Mouse (Mus musculus) left cerebral cortex, postnatal 4 days (tissue): ENCODE measurements around the gene Shisa7. TPM values are rescaled to one million over a fixed set of nuclear protein-coding genes. Genes with fewer than 3 reads are reported as not detected.
"Not testable (repeated sequence)": the region's sequence is repeated elsewhere in the genome, so short reads cannot be mapped to it uniquely, and the experiment has no call there.

ENCODE experiments used
- DNase-seq: peaks from one replicate; pipeline ENCODE4 v3.0.0-alpha.2; 2022
- intact Hi-C: fragments of 180-260 bp; cut with DNase I; formaldehyde crosslinking; loops from one replicate; pipeline ENCODE4 v1.15.1; 2025
- total RNA-seq, 2 experiments: library from RNA; stranded (reverse); gene quantifications; 2 replicates each; pipeline ENCODE4 v1.2.3; 2021

The Shisa7 gene
- total RNA-seq, 2 experiments from 2014 or later = 112 to 126 TPM

GRCm38 (mm10) chr7:4795767-4796433, 48.6 kb downstream of the Shisa7 start:
- intact Hi-C loops = loop anchor here (5.0 to 10.0 kb wide), 2 partner anchors 91 to 239 kb away; no protein-coding TSS in a partner anchor
- DNase-seq = no peak

- DNase-seq = no peak
- intact Hi-C loops = loop anchor here (5.0 to 10.0 kb wide), 2 partner anchors 90 to 237 kb away; no protein-coding TSS in a partner anchor
Observed at GRCm38 (mm10) chr7:4794631-4795168, 49.8 kb downstream of the Shisa7 start.

DNA sequence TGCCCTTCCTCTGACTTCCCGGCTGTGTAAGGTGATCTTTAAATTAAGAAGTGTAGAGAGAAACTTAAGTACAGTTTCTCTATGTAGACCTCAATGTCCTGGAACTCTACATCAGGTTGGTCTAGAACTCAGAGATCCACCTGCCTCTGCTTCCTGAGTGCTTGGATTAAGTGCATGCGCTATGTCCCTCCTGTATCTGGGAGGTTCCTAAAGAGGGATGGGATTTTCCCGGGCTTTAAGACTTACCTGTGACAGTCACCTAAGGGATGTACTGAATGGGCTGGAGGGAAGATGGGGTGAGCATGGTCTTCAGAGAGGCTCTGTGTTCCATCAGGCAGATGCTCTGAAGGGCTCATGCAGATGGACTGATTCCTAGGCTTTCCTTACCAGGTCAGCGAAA, 50.8 kb downstream of the Shisa7 start:
- intact Hi-C loops = loop anchor here (10.0 kb wide), 1 partner anchor 89 kb away; no protein-coding TSS in a partner anchor
- no peak for DNase-seq

DNA sequence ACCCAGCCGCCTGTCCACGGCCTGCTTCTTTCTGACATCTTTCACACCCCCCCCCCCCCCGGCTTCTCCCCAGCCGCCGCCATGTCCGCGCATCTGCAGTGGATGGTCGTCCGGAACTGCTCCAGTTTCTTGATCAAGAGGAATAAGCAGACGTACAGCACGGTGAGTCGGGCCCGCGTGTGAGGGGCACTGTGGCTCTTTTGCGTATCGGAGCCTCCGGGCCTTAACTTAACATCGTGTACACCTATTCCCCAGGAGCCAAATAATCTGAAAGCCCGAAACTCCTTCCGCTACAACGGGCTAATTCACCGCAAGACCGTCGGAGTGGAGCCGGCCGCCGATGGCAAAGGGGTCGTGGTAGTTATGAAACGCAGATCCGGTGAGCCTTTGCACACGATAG, 51.2 kb downstream of the Shisa7 start:
- not testable (repeated sequence) for DNase-seq

GRCm38 (mm10) chr7:4792278-4793212, 52.0 kb downstream of the Shisa7 start, which contains the start of gene Rpl28:
TSS of gene Rpl28 (plus strand) at chr7:4792874.
- intact Hi-C loops = loop anchor here (10.0 kb wide), 1 partner anchor 88 kb away; no protein-coding TSS in a partner anchor

More for the DNA sequence above, 51.2 kb downstream of the Shisa7 start:
- intact Hi-C loops = loop anchor here (10.0 kb wide), 1 partner anchor 88 kb away; no protein-coding TSS in a partner anchor

GRCm38 (mm10) chr7:4789436-4789935, 55.0 kb downstream of the Shisa7 start, which contains the start of gene Tmem238:
TSS of gene Tmem238 (minus strand) at chr7:4789656.
- DNase-seq = peak; percentile 28
- intact Hi-C loops = loop anchor here (5.0 kb wide), 1 partner anchor 37 kb away; the partner anchor contains the start of gene Cox6b2

More at GRCm38 (mm10) chr7:4792278-4793212, 52.0 kb downstream of the Shisa7 start, which contains the start of gene Rpl28:
- DNase-seq = peak; percentile 96

DNA sequence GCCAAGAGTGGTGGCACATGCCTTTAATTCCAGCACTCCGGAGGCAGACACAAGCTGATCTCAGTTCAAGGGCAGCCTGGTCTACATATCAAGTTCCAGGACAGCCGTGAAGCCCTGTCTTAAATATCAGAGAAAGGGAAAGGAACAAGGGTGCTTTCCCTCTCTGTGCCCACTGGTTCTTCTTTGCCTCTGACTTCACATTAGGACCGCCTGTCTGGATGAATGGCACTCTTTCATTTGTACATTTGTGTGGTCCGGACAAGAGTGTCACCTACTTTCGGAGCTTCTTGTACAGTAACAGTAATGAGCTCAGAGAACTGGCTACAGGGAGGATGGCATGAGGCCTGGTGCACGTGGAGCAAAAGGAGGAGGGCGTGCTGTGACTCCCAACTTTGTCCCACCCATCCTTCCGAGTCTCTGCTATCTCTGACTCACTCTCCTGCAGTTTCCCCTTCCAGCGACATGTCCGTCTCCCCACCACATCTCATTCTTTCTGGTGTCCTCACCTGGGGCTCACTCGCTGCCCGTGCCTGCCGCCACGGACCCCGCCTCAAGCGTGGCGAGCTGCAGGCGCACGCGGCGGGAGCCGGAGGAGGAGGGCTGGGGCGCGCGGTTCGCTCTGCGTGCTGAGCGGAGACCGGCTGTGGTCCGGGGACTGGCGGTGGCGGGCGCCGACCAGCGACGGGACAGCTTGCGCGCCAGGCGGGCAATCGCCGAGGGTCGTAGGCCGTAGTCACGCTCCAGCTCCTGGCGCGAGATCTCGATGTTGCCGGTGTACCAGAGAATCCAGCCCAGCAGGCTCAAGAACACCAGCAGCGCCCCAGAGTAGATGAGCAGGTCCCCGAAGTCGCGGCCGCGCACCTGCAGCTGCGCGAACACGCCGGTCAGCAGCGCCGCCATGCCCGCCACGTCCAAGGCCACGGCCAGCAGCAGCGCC, 55.7 kb downstream of the Shisa7 start:
- intact Hi-C loops = loop anchor here (5.0 kb wide), 1 partner anchor 36 kb away; the partner anchor contains the start of gene Cox6b2

DNA sequence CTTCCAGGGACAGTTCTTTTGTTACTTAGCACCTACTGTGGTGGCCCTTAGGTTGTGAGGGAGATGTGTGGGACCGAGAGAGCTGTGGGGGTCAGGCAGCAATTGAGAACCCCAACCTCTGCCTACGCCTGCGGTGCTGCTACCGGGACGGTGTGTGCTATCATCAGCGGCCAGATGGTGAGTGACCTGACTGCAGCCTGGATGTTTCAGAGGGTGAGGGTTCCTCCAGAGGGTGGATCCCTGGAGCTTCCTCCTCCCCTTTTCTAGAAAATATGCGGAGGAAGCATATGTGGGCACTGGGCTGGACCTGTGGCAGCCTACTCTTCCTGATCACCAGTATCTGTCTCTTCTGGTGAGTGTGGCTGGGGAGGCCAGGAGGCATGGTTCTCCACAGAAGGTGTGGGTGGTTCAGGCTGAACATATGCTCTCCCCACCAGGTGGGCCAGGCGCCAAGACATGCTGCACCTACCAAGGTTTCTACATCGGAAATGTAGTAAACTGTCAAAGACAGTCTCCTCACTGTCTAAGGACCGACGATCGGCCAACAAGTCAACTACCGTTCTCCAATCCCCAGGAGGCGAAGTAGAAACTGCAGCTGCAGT, 60.7 kb downstream of the Shisa7 start:
- DNase-seq = no peak
- intact Hi-C loops = no loop called here

More for the DNA sequence above, 55.7 kb downstream of the Shisa7 start:
- DNase-seq = peak; percentile 67

DNA sequence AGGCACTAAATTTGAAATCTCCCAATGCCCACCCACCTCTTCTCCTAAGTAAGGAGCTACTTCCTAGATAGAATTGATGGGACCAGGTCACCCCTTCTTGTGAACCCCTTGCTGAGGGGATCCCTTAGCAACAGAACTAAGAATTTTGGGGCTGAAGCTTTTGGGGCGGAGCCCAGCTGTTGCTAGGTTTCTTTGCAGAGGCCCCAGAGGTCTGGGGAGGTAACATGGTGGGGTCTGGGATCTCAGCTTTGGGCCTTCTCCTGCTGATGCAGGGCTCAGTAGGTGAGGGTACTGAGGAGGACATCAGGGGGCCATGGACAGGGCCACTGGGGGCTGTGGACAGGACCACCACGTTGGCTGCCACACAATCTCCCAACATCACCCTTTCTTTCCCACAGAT, 61.7 kb downstream of the Shisa7 start, which contains the start of the genes Il11 and Tmem190:
TSS of gene Il11 (minus strand) at position 101 of the 400 bp plus-strand sequence.
TSS of gene Tmem190 (plus strand) at position 179 of the 400 bp plus-strand sequence.
- no peak for DNase-seq
- intact Hi-C loops = no loop called here

- intact Hi-C loops = no loop called here
- DNase-seq = no peak
Observed at GRCm38 (mm10) chr7:4782130-4782529, 62.4 kb downstream of the Shisa7 start.

GRCm38 (mm10) chr7:4779921-4780320, 64.6 kb downstream of the Shisa7 start:
- no peak for DNase-seq
- intact Hi-C loops = no loop called here

DNA sequence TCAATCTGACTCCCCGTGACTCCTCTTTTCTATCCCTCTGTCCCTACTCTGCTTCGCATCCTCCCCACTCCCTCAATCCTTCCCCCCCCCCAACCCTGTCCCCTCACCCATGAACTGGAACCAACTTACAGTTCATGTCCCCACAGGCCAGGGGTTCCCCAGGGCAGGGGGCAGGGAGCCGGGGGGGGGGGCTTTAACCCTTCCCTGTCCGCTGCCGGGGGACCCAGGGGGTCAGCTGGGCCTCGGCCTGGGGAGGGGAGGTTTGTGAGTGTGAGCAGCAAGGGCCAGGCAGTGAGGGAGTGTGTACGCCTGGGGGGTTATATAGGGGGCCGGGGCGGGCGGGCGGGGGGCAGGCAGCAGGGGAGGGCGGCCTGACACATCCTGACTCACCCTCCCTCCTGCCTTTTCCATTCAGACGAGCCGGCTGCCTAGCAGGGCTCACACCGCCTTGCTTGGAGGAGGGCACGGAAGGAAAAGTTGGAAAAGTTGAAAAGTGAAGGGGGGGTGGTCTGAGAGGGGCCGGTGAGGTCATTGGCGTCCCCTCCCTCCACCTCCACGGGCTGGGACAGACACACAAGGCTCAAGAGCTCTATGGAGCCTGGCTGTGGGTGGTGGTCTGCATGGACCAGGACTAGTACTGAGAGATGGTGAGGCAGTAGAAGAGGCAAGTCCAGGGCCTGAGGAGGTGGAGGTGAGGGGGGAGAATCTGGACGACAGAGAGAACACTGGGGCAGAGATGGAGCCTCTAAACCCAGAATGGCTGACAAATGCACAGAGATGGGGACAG, 66.5 kb downstream of the Shisa7 start:
- intact Hi-C loops = no loop called here
- no peak for DNase-seq

DNA sequence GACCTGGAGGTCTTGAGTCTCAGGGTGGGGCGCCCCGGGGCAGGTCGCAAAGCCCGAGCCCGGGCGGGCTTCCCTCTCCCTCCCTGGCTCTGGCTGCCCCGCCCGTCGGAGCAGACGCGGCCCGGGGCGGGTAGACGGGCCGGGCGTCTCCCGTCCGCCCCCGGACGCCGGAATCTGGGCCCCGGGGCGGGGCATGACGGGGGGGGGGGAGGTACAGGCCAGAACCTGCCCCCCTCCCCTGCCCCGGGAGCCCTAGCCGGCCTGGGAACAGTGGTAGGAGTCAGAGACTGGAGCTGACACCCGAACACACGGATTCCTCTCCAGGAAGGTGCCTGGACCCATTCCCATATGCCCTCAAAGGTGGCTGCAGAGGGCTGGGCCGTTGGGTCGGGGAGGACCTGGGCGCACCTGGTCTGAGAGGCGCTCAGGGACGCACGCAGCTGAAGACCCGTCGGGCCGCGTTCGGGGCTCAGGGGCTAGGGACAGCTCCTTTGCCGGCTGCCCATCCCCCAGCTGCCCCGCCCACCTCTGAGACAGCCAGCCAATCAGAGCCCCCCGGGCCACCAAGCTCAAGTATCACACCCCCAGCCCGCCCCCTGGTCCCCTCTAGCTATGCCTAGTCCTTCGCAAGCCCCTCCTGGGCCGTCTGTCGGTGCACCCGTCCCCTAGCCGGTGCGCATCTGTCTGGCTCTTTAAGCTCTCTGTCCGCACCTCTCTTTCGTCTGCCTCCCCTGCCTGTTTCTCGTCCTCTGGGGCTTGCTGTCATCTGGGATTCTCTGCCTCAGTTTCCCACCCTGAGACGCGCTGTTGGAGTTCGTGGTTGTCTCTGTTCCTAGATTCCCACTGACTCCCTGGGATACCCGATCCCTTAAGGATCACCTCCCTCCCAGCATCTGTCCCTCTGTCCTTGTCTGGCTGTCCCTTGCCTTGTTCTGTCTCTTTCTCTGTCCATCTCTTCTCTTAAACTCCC, 67.3 kb downstream of the Shisa7 start:
- DNase-seq = peak; percentile 76
- intact Hi-C loops = no loop called here

DNA sequence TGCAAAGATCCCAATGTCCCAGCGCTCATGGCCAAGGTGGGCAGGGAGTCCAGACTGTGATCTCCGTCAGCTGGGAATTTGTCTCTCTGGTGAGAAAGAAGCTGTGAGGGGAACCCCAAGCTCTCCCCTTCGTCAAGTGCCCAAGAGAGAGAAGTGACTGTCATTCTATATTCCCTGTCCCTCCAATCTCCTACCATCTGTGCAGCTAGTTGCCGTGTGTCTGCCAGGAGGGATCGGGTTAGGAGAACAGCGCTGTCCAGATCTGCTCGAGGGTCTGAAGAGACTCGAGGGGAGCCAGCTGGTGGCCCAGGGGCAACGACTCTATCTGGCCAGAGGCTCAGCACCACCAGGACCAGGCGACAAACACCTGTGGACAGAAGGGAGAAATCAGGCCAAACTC, 68.4 kb downstream of the Shisa7 start:
- DNase-seq = no peak
- intact Hi-C loops = no loop called here
